Mouse (Mus musculus) layer of hippocampus, postnatal 14 days (tissue): ENCODE results near the gene Olfr61. TPM values are rescaled to one million over a fixed set of nuclear protein-coding genes. Genes with fewer than 3 reads are reported as not detected.
"Not testable (repeated sequence)": the region's sequence is repeated elsewhere in the genome, so short reads cannot be mapped to it uniquely, and the experiment has no call there.

ENCODE experiments used
- DNase-seq, 2 experiments: peaks; one replicate each; pipeline ENCODE4 v3.0.0; 2021 to 2022; ENCODE audit warnings: low spot score in 2 of 2, mixed read lengths in 1 of 2
- long read RNA-seq, 2 experiments: library from polyadenylated mRNA; stranded (forward); transcript quantifications; one replicate each; pipeline ENCODE4 v2.0.0; 2021
- total RNA-seq, 2 experiments: library from RNA; stranded (reverse); gene quantifications; 2 replicates each; pipeline ENCODE4 v1.2.3; 2021

Olfr61 gene
- total RNA-seq: not detected
- long read RNA-seq, experiment 1: 0 reads
- long read RNA-seq, experiment 2: 0 reads

DNA sequence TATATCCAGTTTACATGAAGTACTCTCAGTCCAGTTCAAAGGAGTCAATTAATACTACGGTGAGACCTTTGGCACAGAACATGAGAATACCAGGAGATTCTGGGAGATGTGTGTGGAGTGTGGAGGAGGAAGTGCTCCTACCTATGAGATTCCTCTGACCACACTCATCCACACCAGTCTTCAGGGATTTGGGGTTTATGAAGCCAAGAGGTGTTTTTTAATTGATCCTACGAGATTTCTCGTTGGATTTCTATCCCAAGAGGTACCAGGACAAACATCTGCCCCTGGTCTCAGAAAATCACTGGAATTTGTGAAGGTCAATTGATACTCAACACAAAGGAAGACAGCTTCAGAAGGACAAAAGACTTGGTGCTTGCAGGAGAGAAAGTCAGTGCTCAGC, at the start of gene Olfr61:
TSS of gene Olfr61 (plus strand) at position 301 of the 400 bp plus-strand sequence.
- DNase-seq: not testable (repeated sequence)

DNA sequence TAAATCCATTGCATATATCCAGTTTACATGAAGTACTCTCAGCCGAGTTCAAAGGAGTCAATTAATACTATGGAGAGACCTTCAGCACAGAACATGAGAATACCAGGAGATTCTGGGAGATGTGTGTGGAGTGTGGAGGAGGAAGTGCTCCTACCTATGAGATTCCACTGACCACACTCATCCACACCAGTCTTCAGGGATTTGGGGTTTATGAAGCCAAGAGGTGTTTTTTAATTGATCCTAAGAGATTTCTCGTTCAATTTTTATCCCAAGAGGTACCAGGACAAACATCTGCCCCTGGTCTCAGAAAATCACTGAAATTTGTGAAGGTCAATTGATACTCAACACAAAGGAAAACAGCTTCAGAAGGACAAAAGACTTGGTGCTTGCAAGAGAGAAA, 27.8 kb upstream of the Olfr61 start, which contains the start of gene Olfr46:
TSS of gene Olfr46 (plus strand) at position 301 of the 400 bp plus-strand sequence.
- not testable (repeated sequence) for DNase-seq

DNA sequence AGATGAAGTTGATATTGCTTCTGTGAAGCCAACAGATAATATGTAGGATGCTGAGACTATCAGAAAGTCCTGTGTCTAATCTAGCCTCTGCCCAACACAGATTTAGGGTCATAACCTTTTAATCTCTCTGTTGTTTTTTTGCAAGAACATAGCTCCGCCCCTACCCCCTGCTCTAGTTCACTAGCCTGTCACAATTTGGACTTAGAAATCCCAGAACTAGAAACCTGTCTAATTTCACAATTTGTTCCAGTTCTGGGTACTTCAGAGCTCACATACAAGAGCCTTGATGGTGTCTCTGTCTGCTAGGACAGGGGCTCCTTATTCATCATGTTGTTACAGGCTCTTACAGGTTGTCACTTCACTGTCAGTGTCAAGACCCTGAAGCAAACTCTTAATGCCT, 1.8 kb downstream of the Olfr61 start:
- DNase-seq: no peak

DNA sequence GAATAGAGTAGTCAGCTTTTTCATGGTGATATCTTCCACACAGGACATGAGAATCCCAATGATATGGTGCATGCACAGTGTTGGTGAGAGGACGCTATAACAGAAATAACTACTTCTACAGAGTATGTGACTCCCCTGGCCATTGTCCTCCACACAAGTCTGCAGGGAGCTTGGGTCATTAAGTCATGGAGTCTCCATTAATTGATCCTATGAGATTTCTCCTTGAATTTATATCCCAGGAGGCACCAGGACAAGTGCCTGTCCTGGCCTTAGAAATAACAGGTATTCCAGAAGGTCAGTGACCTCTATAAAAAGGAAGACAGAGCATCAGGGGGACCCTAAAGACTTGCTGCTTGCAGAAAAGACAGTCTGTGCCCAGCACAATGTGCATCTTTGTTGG, 17.4 kb downstream of the Olfr61 start, which contains the start of gene Olfr53:
TSS of gene Olfr53 (plus strand) at position 301 of the 400 bp plus-strand sequence.
- DNase-seq: no peak

DNA sequence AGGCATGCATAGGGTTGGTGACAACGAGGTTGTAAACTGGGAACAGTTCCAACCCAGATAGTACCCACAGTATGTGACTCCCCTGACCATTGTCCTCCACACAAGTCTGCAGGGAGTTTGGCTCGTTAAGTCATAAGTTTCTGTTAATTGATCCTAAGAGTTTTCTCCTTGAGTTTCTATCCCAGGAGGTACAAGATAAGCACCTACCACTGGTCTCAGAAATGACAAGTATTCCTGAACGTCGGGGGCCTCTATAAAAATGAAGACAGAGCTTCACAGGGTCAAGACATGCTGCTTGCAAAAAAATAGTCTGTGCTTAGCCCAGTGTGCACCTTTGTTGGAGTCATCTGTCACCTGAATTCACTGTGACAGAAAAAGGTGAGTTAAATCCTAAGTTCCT, 30.9 kb downstream of the Olfr61 start, which contains the start of gene Olfr539:
TSS of gene Olfr539 (plus strand) at position 301 of the 400 bp plus-strand sequence.
- DNase-seq: no peak

DNA sequence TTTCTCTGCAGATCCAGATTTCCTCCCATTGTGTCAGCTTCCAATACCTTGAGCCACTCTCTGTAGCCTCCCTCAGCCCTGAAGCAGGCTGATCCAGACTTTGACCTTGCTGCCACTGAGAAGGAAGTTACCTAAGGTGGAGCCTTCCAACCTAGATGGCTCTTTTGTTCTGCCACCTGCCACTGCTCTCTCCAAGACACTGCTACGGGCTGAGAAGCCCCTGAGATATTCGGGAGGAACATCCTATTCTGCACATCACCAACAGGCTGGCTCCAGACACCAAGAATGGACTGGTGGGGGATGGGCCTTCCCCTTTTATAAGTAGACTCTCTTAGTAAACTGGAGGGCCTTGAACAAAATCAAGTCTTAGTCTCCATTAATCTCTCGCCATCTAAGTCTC, 41.9 kb downstream of the Olfr61 start:
- not testable (repeated sequence) for DNase-seq

DNA sequence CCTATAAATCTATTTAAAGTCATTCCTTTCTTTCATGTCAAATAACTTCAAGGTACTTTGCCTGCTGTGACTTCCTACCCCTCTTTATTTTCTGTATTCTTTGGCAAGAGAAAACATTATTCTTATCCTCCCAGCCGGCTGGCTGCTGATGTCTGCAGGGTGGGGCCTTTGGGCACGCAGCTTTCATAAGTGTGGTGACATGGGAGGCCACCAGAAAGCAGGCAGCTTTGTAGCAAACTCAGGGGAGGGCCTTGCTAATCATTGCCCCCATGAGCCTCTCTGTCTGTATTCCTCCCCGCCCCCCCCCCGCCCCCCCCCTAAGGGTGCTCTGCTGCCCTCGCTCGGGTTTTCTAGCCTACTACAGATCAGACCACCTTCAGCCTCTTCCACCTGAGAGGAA, 47.1 kb downstream of the Olfr61 start:
- no peak for DNase-seq

DNA sequence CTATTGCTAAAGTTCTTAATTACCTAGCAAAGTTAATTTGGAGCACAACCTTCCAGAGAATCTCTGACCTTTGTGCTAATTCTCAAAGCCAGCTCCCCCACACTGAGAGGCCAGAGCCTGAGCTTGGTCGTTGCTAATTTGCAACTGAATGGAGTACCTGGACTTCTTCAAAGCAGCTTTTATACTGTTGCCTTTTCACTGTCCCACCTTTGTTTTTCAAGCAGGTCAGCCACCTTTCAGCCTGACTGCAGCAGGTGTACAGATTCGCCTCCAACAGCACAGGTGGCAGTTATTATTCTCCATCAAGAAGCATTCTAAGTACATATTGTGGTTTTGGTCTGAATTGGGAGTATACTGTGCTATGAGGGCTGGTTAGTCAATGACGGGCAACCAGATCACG, 50.8 kb downstream of the Olfr61 start:
- DNase-seq: not testable (repeated sequence)

DNA sequence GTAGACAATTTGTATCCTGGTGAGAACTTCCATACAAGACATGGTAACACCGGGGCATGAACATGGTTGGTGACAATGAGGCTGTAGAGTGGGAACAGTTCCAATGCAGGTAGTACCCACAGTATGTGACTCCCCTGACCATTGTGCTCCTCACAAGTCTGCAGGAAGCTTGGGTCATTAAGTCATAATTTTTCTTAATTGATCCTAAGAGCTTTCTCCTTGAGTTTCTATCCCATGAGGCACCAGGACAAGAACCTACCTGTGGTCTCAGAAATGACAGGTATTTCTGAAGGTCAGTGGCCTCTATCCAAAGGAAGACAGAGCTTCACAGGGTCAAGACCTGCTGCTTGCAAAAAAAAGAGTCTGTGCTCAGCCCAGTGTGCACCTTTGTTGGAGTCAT, 52.9 kb downstream of the Olfr61 start, which contains the start of gene Olfr45:
TSS of gene Olfr45 (plus strand) at position 301 of the 400 bp plus-strand sequence.
- DNase-seq: no peak

Other genes starting within 250 kb of the Olfr61 start
- gene Olfr531, start 226.1 kb upstream of the Olfr61 start, total RNA-seq: not detected
- gene Olfr532, start 207.3 kb upstream of the Olfr61 start, total RNA-seq: not detected
- not detected for gene Olfr533, start 165.6 kb upstream of the Olfr61 start, total RNA-seq
- gene Olfr535, start 144.8 kb upstream of the Olfr61 start, total RNA-seq: under 1 TPM; 0.12 to 0.23 TPM
- not detected for gene Olfr536, start 121.6 kb upstream of the Olfr61 start, total RNA-seq
- not detected for gene Olfr538, start 61.1 kb upstream of the Olfr61 start, total RNA-seq
- gene Olfr46, start 27.7 kb upstream of the Olfr61 start, total RNA-seq: under 1 TPM; 0.09 to 0.14 TPM
- not detected for gene Olfr53, start 17.5 kb downstream of the Olfr61 start, total RNA-seq
- gene Olfr539, start 31.0 kb downstream of the Olfr61 start, total RNA-seq: under 1 TPM; 0.14 to 0.74 TPM
- gene Olfr45, start 53.0 kb downstream of the Olfr61 start, total RNA-seq: under 1 TPM; 0.05 to 0.17 TPM
- not detected for gene Olfr541, start 68.3 kb downstream of the Olfr61 start, total RNA-seq
- not detected for gene Cyp2e1, start 134.8 kb downstream of the Olfr61 start, total RNA-seq
- not detected for gene Syce1, start 158.9 kb downstream of the Olfr61 start, total RNA-seq
- 10 to 100 TPM in 1 of 2 experiments, 1 to 10 TPM in 1; 8.0 to 11.2 TPM for gene Zfp941, start 193.2 kb downstream of the Olfr61 start, total RNA-seq
- 1 to 10 TPM in 1 of 2 experiments, not detected in 1; 1.0 TPM for gene Urah, start 206.0 kb downstream of the Olfr61 start, total RNA-seq
- not detected for gene Scgb1c1, start 216.6 kb downstream of the Olfr61 start, total RNA-seq
- gene Odf3, start 218.8 kb downstream of the Olfr61 start, total RNA-seq: not detected
- 1 to 10 TPM in 1 of 2 experiments, not detected in 1; 1.6 TPM for gene Gm45785, start 227.4 kb downstream of the Olfr61 start, total RNA-seq
- 10 to 100 TPM; 88.2 to 90.6 TPM for gene Ric8a, start 228.0 kb downstream of the Olfr61 start, total RNA-seq
- gene Bet1l, start 228.6 kb downstream of the Olfr61 start, total RNA-seq: 10 to 100 TPM; 28.4 to 29.5 TPM